Mouse (Mus musculus): Measurements from ENCODE around the gene Tia1. TPM values are rescaled to one million over a fixed set of nuclear protein-coding genes. Genes with fewer than 3 reads are reported as not detected.
"Not testable (repeated sequence)": the region's sequence is repeated elsewhere in the genome, so short reads cannot be mapped to it uniquely, and the experiment has no call there.

Gene Tia1
- polyA plus RNA-seq, 1 experiment from 2014 or later = 19.1 TPM

DNA sequence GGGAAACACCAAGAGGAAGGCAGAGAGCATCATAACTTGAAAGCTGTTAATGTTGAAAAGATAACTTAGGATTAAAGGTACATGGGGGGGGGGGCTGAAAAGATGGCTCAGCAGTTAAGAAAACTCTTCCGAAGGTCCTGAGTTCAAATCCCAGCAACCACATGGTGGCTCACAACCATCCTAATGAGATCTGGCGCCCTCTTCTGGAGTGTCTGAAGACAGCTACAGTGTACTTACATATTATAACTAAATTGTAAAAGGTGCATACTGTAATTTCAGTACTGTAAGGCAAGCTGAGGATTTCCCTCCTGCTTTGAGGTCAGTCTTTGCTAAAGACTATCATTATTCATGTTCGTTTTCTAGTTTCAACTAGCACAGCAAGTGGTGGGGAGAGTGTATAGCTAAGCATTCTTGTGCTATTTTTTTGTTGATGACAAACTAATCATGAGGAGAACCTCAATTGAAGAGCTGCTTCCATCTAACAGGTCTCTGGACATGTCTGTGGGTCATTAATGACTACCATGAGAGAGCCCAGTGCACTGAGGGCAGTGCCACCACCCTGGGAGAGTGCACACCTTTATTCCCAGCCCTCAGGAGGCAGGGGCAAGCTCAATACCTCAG is 33.8 kb upstream of the Tia1 start:
- Histone ChIP-seq H3K9ac (0 out of 2 replicates have a peak overlapping the region, but pooled peaks have one; percentile 76), H3K27me3 (no peaks in the 10 kb centered on the region), H3K4me2 (peak overlapping the region; percentile 74), H3K27ac (replicated peaks) (peak overlapping the region; percentile 83), H3K4me1 (replicated peaks) (peaks cover 50% of the 10 kb centered on the region), H3K4me3 (replicated peaks) (peak overlapping the region; percentile 81), H3K9me3 (replicated peaks) (no peaks in the 10 kb centered on the region), H3K36me3 (replicated peaks) (peaks cover 27% of the 10 kb centered on the region)
- no peak for ATAC-seq (ENCODE audit: insufficient read depth)
- WGBS (ENCODE audit: insufficient replicate concordance) = 47% methylated on average over 3 of the region's 3 CpGs

DNA sequence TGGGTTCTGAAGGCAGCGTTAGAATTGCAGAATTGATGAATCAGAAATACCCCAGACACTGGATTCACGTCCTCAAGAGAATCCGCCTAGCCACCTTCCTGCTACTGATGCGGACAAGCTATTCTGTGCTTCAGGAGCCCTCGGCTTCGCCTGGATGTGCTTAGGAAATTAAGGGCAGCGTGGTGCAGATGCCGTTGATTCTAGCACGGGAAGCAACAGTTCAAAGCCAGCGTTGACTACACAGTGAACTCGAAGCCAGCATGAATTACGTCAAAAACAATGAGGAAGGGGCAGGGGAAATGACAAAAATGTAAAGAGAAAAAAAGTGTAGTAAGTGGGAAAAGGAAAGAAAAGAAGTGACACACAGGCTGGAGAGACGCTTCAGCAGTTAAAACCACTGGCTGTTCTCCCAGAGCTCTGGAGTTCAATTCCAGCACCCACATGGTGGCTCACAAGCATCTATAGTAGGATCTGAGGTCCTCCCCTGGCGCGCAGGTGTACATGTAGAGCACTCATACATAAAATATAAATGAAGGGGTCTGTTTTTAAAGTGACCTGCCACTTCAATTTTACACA is 33.2 kb upstream of the Tia1 start, which contains the start of gene Snrpg:
Snrpg (plus strand) TSS at position 541 of the 576 bp plus-strand sequence.
- no peaks in the 10 kb centered on the region for H3K9me3 ChIP-seq (replicated peaks)
- no peaks in the 10 kb centered on the region for H3K27me3 ChIP-seq
- H3K4me1 ChIP-seq (replicated peaks) = peaks cover 48% of the 10 kb centered on the region
- peak within 1 kb of the TSS; percentile 76 for H3K9ac ChIP-seq
- H3K4me3 ChIP-seq (replicated peaks) = peak within 1 kb of the TSS; percentile 81
- peak within 1 kb of the TSS; percentile 74 for H3K4me2 ChIP-seq
- peak within 1 kb of the TSS; percentile 83 for H3K27ac ChIP-seq (replicated peaks)
- peaks cover 31% of the 10 kb centered on the region for H3K36me3 ChIP-seq (replicated peaks)
- WGBS (ENCODE audit: insufficient replicate concordance) = 13% methylated on average over 15 of the region's 15 CpGs
- peak; percentile 20 for ATAC-seq (ENCODE audit: insufficient read depth)

DNA sequence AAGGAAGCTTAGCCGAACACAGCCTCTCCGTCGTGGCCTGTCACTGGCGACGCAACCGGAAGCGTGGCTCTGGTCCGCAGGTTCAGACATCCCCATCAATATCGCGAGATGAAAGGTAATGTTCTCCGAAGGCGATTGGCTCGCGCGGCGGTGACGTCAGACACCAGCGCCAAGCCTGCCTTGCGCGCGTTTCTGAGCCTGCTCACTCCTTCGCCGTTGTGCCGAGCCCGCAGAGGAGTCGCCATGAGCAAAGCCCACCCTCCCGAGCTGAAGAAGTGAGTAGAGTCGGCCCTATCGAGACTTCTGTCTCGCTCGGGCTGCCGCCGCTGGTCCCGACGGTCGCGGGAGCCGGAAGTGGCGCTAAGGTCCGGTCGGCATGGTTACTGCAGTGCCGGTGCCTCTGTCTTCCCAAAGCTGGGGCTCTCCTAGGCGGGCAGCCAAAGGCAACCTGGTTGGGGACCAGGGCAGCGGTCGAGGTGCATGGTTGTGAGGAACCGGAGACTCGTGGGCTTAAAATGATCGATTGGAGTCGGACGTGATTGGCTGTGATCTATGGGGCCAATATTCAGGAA is 32.6 kb upstream of the Tia1 start:
- H3K4me3 ChIP-seq (replicated peaks) = peak overlapping the region; percentile 81
- ATAC-seq (ENCODE audit: insufficient read depth) = peak; percentile 93
- under 1% methylated on average over 50 of the region's 50 CpGs for WGBS (ENCODE audit: insufficient replicate concordance)
- H3K9ac ChIP-seq = peak overlapping the region; percentile 76
- H3K9me3 ChIP-seq (replicated peaks) = no peaks in the 10 kb centered on the region
- peak overlapping the region; percentile 83 for H3K27ac ChIP-seq (replicated peaks)
- H3K4me1 ChIP-seq (replicated peaks) = peaks cover 42% of the 10 kb centered on the region
- peak overlapping the region; percentile 74 for H3K4me2 ChIP-seq
- no peaks in the 10 kb centered on the region for H3K27me3 ChIP-seq
- H3K36me3 ChIP-seq (replicated peaks) = peaks cover 37% of the 10 kb centered on the region

DNA sequence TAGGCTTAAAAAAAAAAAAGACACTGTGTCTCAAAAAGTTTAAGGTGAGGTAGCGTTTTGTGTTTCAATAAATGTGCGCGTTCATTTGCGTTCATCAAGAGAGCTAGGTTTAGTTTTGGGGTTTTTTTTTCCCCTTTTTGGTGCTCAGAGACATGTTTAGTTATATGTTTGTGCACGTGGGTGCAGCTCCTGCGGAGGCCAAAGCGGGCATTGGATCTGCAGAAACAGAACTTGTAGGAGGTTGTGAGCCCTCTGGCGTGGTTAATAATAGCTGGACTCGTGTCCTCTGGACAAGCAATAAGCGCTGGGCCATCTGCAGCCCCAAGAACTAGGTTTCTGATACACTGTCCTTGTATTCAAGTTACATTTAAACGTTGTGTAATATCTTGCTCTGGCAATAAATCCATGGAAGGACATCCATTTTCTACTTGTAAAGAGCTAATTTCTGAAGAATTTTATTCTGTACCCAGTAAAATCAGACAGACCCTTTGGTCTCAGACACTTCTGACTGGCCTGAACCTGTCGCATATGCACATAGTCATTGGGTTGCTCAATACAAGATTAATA is 32.0 kb upstream of the Tia1 start:
- Histone ChIP-seq H3K9me3 (replicated peaks) (no peaks in the 10 kb centered on the region), H3K4me1 (replicated peaks) (peaks cover 36% of the 10 kb centered on the region), H3K4me3 (replicated peaks) (peak overlapping the region; percentile 81), H3K4me2 (peak overlapping the region; percentile 74), H3K27ac (replicated peaks) (peak overlapping the region; percentile 83; the same call in 1 of the 2 replicates), H3K9ac (peak overlapping the region; percentile 76), H3K27me3 (no peaks in the 10 kb centered on the region), H3K36me3 (replicated peaks) (peaks cover 43% of the 10 kb centered on the region)
- 2% methylated on average over 12 of the region's 12 CpGs for WGBS (ENCODE audit: insufficient replicate concordance)
- ATAC-seq (ENCODE audit: insufficient read depth) = no peak

DNA sequence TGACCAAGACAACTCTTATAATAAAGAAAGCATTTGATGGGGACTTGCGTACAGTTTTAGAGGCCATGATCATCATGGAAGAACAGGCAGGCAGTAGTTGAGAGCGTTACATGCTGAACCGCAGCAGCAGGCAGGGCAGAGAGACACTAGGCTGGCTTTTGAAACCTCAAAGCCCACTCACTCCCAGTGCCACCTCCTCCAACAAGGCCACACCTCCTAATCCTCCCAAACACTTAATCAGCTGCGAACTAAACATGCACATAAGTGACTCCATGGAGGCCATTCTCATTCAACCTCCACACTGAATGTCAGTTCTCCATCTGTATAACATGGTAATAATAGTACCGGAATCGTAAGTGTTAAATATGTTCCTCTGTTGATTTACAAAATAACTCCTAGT is 30.5 kb upstream of the Tia1 start:
- H3K36me3 ChIP-seq (replicated peaks) = peaks cover 52% of the 10 kb centered on the region
- H3K4me2 ChIP-seq = no peak overlapping the region
- no peaks in the 10 kb centered on the region for H3K27me3 ChIP-seq
- no peaks in the 10 kb centered on the region for H3K9me3 ChIP-seq (replicated peaks)
- H3K4me1 ChIP-seq (replicated peaks) = peaks cover 28% of the 10 kb centered on the region
- H3K27ac ChIP-seq (replicated peaks) = no peak overlapping the region
- H3K9ac ChIP-seq = no peak overlapping the region
- 86% methylated on average over 6 of the region's 6 CpGs for WGBS (ENCODE audit: insufficient replicate concordance)
- H3K4me3 ChIP-seq (replicated peaks) = no peak overlapping the region
- no peak for ATAC-seq (ENCODE audit: insufficient read depth)

DNA sequence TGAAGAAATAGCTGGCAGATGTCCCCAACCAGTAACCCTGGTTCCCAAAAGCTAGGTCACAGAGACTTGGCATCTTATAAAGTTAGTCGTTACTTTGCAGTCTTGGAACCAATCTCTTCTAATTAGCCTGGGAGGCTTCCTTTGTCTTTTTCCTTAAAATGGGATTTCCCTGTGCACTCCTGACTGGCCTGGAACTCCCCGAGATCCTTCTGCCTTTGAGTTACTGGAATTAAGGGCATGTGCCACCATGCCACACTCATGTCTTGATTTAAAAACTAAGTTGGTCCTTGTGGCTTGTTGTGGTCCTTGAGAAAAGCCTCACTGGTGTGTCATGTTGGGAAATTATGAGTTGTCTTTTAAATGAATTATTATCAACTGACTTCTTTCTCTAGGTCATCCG is 25.7 kb upstream of the Tia1 start:
- peaks cover 57% of the 10 kb centered on the region for H3K36me3 ChIP-seq (replicated peaks)
- H3K9me3 ChIP-seq (replicated peaks) = no peaks in the 10 kb centered on the region
- WGBS (ENCODE audit: insufficient replicate concordance) = 71% methylated on average over 3 of the region's 3 CpGs
- peaks cover 3% of the 10 kb centered on the region for H3K4me1 ChIP-seq (replicated peaks)
- H3K9ac ChIP-seq = no peak overlapping the region
- H3K27me3 ChIP-seq = no peaks in the 10 kb centered on the region
- no peak for ATAC-seq (ENCODE audit: insufficient read depth)
- no peak overlapping the region for H3K4me3 ChIP-seq (replicated peaks)
- no peak overlapping the region for H3K27ac ChIP-seq (replicated peaks)
- no peak overlapping the region for H3K4me2 ChIP-seq

DNA sequence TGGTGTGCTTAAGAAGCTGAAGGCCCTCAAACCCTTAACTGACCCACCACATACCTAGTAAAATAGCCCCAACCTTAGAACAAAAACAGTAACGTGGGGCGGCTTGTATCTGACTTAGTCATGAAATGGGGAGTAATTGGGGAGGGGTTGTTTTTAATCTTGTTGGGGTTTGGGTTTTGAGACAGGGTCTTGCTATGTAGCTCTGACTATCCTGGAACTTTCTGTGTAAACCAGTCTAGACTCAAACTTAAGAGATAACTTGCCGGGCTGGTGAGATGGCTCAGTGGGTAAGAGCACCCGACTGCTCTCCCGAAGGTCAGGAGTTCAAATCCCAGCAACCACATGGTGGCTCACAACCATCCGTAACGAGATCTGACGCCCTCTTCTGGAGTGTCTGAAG is 23.9 kb upstream of the Tia1 start:
- H3K27me3 ChIP-seq; H3K4me3 ChIP-seq (replicated peaks); H3K9me3 ChIP-seq (replicated peaks); ATAC-seq (ENCODE audit: insufficient read depth); H3K9ac ChIP-seq; H3K4me2 ChIP-seq; H3K27ac ChIP-seq (replicated peaks): not testable (repeated sequence)
- WGBS (ENCODE audit: insufficient replicate concordance) = 56% methylated on average over 8 of the region's 8 CpGs
- H3K36me3 ChIP-seq (replicated peaks) = peaks cover 47% of the 10 kb centered on the region
- H3K4me1 ChIP-seq (replicated peaks) = peaks cover 15% of the 10 kb centered on the region

DNA sequence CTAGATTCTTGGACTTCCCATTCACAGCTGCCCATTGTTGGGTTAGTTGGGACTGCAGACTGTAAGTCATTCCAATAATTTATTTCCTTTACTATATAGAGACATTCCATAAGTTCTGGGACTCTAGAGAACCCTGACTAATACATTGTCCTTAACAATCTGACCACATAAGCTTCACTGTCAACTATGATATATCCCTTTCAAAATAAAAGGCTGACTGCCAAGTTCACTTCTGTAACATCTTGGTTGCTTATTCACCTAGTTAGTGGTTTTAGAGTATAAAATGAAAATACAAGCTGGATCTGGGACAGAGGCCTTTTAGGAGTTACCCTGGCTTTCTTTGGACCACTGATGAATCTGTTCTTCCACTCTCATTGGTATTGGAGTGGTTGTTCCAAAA is 21.5 kb upstream of the Tia1 start:
- no peak for ATAC-seq (ENCODE audit: insufficient read depth)

DNA sequence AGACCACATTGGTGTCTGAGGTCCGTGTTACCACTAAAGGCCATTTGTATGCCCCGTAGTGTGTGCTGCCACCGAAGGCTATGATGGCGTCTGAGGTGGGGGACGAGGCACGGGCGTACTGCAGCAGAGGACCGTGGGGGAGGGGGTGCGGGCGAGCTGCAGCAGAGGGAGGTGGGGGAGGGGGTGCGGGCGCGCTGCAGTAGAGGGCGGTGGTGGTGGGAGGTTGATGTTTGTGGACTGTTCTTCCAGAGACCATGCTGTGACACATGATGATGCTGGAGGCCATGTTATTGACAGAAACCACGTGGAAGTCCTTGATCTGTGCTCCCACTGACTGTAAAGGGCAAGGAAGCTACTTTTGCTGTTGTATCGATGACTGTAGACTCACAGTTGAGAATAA is 20.6 kb upstream of the Tia1 start:
- Histone ChIP-seq H3K9ac (no peak overlapping the region), H3K4me1 (replicated peaks) (peaks cover 15% of the 10 kb centered on the region), H3K4me3 (replicated peaks) (no peak overlapping the region), H3K36me3 (replicated peaks) (peaks cover 32% of the 10 kb centered on the region), H3K27ac (replicated peaks) (no peak overlapping the region), H3K27me3 (no peaks in the 10 kb centered on the region), H3K9me3 (replicated peaks) (no peaks in the 10 kb centered on the region), H3K4me2 (no peak overlapping the region)
- WGBS (ENCODE audit: insufficient replicate concordance) = 45% methylated on average over 16 of the region's 16 CpGs
- ATAC-seq (ENCODE audit: insufficient read depth) = no peak

More for the DNA sequence above, 21.5 kb upstream of the Tia1 start:
- no peaks in the 10 kb centered on the region for H3K27me3 ChIP-seq
- no peak overlapping the region for H3K9ac ChIP-seq
- no peak overlapping the region for H3K4me3 ChIP-seq (replicated peaks)
- peaks cover 15% of the 10 kb centered on the region for H3K4me1 ChIP-seq (replicated peaks)
- no peak overlapping the region for H3K27ac ChIP-seq (replicated peaks)
- H3K36me3 ChIP-seq (replicated peaks) = peaks cover 32% of the 10 kb centered on the region
- no peaks in the 10 kb centered on the region for H3K9me3 ChIP-seq (replicated peaks)
- H3K4me2 ChIP-seq = no peak overlapping the region

DNA sequence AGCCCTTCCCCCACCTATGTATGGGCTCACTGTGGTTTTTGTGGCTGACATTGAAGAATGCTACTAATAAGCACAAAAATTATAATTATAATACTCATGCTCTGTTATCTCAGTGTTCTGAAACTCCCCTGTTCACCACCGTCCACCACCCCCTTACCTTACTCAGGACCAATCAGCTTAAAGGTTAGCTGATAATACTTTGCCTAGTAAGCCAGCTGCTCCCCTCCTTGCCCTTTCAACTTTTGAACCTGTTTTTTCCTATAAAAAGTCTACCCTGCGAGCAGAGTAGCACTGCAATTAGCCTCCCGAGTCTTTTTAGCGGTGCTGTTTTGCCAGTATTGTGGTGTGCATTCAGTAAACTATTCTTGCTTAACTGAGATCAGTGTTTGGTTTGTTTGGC is 19.3 kb upstream of the Tia1 start:
- H3K9ac ChIP-seq = no peak overlapping the region
- peak overlapping the region; percentile 18; the same call in 1 of the 2 replicates for H3K4me2 ChIP-seq
- H3K27ac ChIP-seq (replicated peaks) = 0 out of 2 replicates have a peak overlapping the region, but pooled peaks have one; percentile 16
- H3K9me3 ChIP-seq (replicated peaks) = no peaks in the 10 kb centered on the region
- no peak overlapping the region for H3K4me3 ChIP-seq (replicated peaks)
- H3K27me3 ChIP-seq = no peaks in the 10 kb centered on the region
- ATAC-seq (ENCODE audit: insufficient read depth) = no peak
- WGBS (ENCODE audit: insufficient replicate concordance) = 37% methylated on average over 4 of the region's 4 CpGs
- peaks cover 32% of the 10 kb centered on the region for H3K36me3 ChIP-seq (replicated peaks)
- H3K4me1 ChIP-seq (replicated peaks) = peaks cover 15% of the 10 kb centered on the region

DNA sequence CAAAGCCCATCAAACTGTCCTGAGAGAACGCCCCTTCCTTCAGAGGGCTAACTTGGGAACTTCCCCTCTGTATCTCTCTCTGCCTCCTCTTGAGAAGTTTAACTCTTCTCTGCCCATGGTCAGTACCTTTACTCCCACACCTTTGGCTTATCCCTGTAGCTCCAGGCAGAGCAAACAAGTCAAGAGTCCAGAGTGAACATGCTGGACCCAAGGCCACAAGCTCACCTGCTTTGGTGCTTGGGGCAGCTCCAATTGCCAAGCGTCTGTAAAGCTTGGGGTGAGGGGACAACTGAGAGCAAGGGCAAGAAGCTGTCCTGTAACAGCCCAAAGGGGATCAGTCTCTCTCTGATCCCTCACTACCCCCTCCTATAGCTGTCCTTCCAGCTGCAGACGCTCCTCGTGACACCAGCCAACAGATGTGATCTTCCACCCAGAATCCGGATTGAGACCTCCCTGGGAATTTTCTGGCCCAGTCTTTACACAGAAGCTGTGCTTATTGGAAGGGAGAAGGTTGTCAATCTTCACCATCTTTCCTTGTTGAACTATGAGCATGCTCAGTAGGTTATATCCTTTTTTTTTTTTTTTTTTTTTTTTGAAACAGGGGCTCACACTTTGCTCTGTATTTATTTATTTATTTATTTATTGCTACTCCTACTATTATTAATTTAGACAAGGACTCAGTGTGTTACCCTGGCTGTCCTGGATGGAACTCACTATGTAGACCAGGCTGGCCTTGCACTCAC is 18.5 kb upstream of the Tia1 start:
- no peaks in the 10 kb centered on the region for H3K27me3 ChIP-seq
- H3K9me3 ChIP-seq (replicated peaks) = no peaks in the 10 kb centered on the region
- peak overlapping the region; percentile 39; the same call in 1 of the 2 replicates for H3K27ac ChIP-seq (replicated peaks)
- no peak overlapping the region for H3K4me3 ChIP-seq (replicated peaks)
- peaks cover 15% of the 10 kb centered on the region for H3K4me1 ChIP-seq (replicated peaks)
- WGBS (ENCODE audit: insufficient replicate concordance) = 59% methylated on average over 5 of the region's 5 CpGs
- no peak overlapping the region for H3K9ac ChIP-seq
- peak overlapping the region; percentile 18; the same call in 1 of the 2 replicates for H3K4me2 ChIP-seq
- ATAC-seq (ENCODE audit: insufficient read depth) = peak; percentile 56
- H3K36me3 ChIP-seq (replicated peaks) = peaks cover 36% of the 10 kb centered on the region

Measured in liver, embryonic 15.5 days (tissue).